Mouse (Mus musculus): ENCODE measurements around the gene Fkbp3.

GRCm38 (mm10) chr12:65037546-65037937, 36.3 kb downstream of the Fkbp3 start:
- TF ChIP-seq CTCF (IDR thresholded peaks at IDR 0.05; ENCODE audit: low read depth) = no peak
- TF ChIP-seq EP300 (IDR thresholded peaks at IDR 0.05; ENCODE audit: low read depth) = no peak
